Mouse (Mus musculus): Measurements from ENCODE around the gene Hs1bp3. TPM values are rescaled to one million over a fixed set of nuclear protein-coding genes. Genes with fewer than 3 reads are reported as not detected.

Gene Hs1bp3
- total RNA-seq, 4 experiments from 2014 or later, result 18.4 to 33.8 (median 20.6) TPM

- DNase-seq, result no peak
These were observed 11.3 kb upstream of the Hs1bp3 start, which contains the start of gene Gdf7 for GRCm38 (mm10) chr12:8301841-8302431. TSS of gene Gdf7 (minus strand) at chr12:8301954.

DNA sequence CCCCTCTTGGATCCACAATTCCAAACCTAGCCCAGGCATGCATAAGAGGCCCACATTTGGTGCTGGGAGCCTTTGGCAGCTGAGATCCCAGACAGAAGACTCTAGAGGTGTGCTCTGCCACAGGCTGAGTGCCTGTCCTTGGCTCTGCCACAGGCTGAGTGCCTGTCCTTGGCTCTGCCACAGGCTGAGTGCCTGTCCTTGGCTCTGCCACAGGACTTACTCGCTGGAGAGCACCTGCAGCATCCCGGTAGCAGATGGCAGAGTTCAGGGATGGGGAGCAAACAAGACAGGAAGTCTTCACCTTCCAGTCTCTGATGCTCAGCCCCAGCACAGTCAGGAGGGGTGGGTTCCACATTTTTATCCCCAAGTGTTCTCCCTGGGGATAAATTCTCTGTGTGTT is 8.0 kb upstream of the Hs1bp3 start:
- no peak for DNase-seq

DNA sequence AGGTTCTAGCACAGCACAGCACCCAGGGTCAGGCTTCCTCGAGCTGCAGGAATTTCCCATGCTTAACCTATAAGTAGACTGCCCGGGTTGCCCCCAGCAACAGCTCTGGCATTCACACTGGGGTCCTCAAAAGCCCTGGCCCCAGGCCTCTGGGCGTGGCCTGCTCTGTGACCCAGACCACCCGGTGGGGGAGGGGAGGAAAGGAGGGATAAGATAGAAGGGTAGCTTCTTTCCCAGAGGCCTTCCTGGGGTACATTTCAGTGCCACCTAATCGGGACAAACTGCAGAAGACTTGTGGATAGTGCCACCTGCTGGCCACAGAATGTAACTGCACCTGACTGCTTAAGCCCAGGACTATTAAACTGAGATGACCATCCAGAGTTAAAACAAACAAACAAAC is 6.8 kb upstream of the Hs1bp3 start:
- DNase-seq, result no peak

DNA sequence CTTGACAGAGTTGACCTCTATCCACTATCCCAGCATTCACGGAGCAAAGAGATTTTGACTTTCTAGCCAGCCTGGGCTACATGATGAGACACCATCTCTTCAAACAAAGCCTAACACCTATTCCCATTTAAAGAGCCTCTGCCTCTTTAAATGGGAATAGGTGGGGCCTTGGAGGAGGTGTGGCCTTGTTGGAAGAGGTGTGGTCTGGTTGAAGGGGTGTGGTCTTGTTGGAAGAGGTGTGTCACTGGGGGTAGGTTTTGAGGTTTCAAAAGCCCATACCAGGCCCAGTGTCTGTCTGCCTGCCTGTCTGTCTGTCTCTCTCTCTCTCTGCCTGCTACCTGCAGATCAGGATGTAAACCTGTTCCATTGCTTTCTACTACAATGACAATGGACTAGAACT is 6.3 kb upstream of the Hs1bp3 start:
- DNase-seq, result no peak

GRCm38 (mm10) chr12:8310992-8311391 is 2.2 kb upstream of the Hs1bp3 start:
- DNase-seq, result no peak

GRCm38 (mm10) chr12:8312266-8312665 is 966 bp upstream of the Hs1bp3 start:
- no peak for DNase-seq

GRCm38 (mm10) chr12:8313773-8314172 is 541 bp downstream of the Hs1bp3 start:
- no peak for DNase-seq

DNA sequence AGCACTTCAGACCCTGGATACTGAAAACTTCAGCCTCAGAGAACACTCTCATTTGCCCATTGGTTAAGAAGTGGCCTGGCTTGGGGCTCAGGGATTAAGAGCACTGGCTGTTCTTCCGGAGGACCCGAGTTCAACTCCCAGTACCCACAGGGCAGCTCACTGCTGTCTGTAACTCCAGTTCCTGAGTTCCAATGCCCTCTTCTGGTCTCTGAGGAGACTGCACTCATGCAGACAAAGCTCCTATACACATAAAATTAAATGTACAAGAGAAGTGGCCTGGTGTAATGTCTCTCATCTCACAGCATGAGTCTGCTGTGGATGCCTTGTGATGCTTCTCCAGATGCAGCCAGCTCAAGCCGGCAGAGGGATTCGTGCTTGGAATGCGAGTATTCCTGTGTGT is 3.3 kb downstream of the Hs1bp3 start:
- DNase-seq, result no peak

DNA sequence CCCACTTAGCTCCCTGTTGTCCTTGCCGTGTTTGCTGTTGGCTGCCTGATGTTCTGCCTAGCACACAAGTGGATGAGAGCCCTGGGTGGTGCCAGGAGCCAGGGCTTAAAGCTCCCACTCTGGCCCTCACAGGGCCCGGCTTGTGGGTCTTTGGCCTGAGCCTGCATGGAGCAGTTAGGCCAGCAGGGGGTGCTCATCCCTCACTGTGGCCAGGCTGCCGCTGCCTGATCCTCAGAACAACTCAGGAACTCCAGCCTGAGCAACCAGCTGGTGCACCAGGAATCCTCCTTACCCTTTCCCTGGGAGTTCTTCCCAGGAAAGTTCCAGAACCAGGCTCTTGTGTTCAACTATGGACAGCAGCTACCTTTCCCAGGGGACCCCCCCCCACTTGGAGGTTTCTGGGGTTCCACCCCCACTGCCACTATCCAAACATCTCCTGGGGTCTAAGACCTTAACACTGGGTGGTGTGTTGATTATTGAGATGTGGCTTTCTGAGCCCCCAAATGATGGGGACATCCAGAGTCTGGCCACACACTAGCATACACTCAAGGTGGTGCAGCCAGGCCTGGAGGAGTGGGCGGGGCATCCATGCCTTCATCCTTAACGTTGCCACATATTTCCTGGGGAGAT is 7.0 kb downstream of the Hs1bp3 start:
- DNase-seq, result peak; percentile 65

DNA sequence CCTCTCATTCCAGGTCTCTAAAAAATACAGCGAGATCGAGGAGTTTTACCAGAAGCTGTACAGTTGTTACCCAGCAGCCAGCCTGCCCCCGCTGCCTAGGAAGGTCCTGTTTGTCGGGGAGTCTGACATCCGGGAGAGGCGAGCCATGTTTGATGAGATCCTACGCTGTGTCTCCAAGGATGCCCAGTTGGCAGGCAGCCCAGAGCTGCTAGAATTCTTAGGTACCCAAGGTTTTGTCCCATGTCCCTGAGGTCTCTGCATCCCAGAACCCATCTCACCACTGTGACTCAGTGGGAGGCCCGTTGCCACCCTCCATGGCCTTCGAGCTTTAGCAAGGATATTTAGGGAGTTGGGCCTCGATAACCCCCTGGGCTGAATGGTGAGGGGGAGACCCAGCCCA is 8.3 kb downstream of the Hs1bp3 start:
- peak; percentile 74 for DNase-seq

DNA sequence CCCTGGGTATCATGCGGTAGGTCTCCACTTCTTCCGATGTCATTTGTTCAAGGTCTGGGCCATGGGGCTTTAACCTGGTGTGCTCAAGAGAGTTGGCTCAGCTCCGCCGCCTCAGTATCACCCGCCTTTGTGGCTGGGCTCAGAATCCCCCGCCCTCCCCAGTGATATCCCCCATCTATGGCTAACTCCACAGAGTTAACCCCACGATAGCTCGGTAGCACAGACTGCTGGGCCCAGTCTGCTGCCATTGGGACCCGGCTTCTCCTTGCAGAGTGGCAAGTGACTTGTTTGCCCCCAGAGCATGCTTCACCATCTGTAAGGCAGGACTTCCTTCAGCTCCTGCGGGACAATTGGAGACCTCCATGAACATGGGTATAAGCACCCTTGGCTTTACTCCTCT is 10.9 kb downstream of the Hs1bp3 start:
- no peak for DNase-seq

GRCm38 (mm10) chr12:8325245-8325942 is 12.2 kb downstream of the Hs1bp3 start:
- DNase-seq, result no peak

DNA sequence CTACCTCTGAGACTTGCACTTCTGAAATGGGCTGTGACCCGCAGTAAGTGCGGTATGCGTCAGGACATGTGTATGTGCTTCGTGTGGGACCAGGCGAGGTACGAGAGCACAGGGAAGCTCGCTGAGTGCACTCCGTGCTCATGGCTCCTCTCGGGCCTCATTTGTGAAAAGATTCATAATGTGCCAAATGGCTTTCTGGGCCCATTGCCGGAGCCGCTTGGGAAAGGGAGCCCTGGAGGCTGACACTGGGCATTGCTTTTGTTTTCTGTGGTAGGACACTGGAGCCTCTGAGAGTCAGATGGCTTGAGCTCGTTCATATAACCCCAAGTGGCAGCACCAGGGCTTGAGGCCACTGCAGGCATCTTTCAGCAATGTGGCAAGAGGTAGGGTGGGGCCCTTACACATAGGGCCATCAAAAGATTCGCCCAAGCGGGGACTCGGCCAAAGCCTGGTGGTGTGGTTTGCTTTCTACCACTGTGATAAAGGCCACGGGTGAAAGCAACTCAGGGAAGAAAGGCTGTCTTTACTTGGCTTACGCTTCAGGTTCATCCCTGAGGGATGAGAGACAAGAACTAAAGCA is 12.8 kb downstream of the Hs1bp3 start:
- DNase-seq, result no peak

DNA sequence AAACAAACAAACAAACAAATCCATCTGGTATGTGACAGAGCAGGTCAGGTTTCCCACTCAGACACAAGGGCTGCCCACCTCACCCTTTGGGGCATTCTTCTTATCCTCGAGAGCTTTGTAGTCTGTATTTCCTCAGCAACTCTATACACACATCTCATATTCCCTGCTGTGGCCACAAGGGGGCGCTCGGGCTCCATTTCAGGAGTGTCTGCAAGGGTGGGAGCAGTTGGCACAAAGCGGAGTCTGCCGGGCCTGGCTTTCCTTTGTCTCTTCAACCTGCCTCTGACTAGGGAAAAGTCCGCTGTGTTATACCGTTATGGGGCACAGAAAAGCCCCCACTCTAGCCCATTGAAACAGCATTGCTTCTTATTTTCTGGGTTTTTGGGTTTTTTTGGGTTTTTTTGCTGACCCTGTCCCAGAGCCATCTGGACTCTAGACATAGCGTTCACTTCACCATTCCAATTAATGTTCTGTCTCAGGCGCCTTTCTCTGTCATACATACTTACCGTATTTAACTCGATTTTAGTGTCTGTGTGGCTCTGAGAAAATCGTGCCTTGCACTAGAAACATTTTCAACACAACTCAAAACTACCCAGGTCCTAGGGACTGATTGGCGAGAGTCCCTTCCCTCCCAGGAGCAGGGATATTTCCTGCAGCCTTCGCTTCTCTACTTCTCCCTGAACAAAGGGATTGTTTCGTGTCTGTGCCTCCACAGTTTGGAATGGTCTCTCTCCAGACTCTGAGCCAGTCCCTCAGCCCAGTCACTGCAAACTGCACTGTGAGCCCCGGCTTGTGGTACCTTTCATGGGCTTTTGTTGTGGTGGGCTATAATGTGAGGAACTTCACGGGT is 13.8 kb downstream of the Hs1bp3 start:
- peak; percentile 88 for DNase-seq

DNA sequence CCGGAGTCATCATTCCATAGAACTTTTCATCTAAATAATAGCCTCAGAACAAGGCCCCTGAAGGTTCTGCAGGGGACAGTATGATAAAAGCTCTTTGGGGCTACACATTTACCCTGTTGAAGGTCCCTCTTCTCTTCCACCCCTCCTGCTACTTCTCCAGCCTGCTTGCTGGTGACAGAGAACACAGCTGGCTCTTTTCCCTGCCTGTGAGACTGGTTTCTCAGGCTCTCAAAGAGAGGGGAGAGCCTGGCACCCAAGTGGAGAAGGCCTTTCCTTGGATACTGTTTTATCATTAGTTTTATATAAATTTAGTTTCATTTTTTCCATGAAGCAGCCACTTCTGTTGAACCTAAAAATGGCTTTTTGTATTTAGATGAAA is 14.4 kb downstream of the Hs1bp3 start:
- DNase-seq, result no peak

DNA sequence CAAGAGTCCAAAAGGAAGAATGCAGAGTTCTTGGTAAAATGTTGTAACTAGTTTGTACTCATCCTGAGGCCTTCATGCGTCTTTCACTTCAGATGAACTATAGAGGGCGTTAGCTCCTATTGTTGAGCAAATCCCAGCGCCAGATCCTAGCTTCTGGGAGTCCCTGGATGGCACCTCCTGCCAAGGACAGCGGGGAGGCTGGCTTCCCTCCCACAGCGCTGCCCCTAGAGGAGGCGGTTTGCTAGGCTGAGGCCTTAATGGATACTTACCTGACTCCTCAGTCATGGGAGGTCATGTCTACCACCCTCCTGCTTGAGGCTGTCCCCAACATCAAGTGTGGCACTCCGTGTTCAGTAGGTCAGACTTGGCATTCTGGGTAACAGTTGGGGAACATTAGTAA is 16.0 kb downstream of the Hs1bp3 start:
- DNase-seq, result no peak

DNA sequence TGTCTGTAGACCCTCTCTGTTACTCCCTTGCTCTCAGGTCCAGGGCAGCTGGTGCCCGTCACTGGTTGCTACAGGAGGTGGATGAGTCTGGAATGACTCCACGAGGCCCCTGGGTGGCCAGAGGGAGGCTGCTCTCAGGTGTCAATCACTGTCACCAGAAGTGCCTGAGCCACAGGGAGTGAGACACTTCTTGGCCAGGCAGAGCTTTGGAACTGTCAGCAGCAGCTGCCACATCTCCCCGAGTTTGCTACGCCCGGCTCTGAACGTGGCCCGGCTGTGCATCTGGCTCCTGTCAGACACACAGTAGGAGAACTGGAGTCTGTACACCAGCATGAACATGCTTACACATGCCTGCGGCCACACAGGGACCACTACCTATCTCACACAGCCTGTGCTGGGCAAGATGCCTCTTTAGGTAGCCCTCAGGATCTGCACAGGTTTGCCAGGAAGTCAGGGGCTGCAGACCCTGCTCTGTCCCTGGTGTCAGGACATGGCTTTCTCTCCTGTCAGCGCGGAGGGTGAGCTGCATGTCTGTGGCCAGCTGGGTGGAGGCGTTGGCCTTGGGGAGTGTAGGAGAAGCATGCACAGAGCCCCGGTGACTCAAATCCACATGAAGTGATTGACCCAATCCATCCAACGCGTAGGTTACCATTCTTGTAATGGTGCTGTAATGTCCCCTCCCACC is 18.4 kb downstream of the Hs1bp3 start:
- DNase-seq, result peak; percentile 61

DNA sequence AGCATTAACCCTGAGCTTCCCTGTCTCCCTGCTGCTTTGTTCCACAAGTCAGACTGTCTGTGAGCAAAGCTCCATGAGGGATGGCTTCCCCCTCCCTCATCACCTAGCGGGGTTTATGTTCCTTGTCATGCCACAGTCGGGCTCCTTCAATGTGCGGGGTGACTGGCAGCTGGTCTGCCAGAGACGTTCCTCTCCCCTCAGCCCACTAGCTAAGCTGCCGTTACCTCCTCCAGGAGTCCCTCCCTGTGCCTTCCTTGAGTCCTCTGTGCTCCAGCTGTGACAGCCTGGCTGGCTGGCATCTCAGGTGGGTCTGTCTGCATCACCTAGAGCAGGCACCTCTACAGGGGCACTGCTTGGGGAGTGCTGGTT is 18.9 kb downstream of the Hs1bp3 start:
- DNase-seq, result no peak

- DNase-seq, result no peak
These were observed 20.4 kb downstream of the Hs1bp3 start for GRCm38 (mm10) chr12:8333617-8334016.

DNA sequence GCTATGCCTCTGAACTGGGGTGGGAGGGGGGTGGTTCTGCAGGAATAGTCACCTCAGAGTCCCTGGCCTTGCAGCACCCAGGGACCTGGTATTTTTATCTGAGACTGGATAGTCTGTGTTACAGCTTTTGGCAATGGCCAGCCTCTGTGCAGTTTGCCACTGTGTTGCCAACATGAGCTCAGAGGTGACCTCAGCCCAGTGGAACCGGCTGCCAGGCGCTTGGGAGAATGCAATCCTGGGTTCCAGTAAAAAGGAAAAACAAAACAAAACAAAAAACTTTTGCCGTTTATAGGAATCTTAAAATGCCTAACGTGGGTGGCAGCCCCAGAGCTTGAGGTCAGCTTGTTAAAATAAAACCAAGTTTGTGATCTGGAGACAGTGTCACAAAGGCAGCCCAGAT is 21.0 kb downstream of the Hs1bp3 start:
- peak; percentile 76 for DNase-seq

DNA sequence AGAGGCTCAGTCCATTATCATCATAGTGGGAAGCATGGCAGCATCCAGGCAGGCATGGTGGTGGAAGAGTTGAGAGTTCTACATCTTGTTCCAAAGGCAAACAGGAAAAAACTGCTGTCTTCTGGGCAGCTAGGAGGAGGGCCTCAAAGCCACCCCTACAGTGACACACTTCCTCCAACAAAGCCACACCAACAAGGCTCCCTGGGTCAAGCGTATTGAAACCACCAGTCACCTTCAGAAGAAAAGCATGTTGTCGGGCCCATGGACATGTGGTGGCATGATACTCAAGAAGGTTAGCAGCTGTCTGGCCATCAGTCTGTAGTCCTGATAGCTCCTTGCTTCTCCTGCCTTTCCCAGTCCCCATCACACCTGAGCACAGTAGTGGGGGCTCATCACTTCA is 22.3 kb downstream of the Hs1bp3 start:
- no peak for DNase-seq

- no peak for DNase-seq
These were observed 23.5 kb downstream of the Hs1bp3 start for GRCm38 (mm10) chr12:8336601-8337285.

Measured in adrenal gland, adult 8-10 months (tissue).